Mouse (Mus musculus): Measurements from ENCODE around the gene Tspan4. TPM values are rescaled to one million over a fixed set of nuclear protein-coding genes. Genes with fewer than 3 reads are reported as not detected.
A peak's percentile ranks its signal among the peaks of the same experiment; 100 is the strongest.

Tspan4 gene
- polyA plus RNA-seq, 1 experiment from 2014 or later: 71.4 TPM

- Histone ChIP-seq H3K27ac (peak overlapping the region; percentile 59), H3K36me3 (peaks cover 14% of the 10 kb centered on the region), H3K9me3 (no peaks in the 10 kb centered on the region), H3K27me3 (peaks cover 47% of the 10 kb centered on the region), H3K4me1 (peaks cover 80% of the 10 kb centered on the region), H3K4me3 (no peak overlapping the region), H3K9ac (0 out of 2 replicates have a peak overlapping the region, but pooled peaks have one; percentile 17), H3K4me2 (peak overlapping the region; percentile 44)
- ATAC-seq (ENCODE audit: insufficient number of reproducible peaks, low FRiP score, low TSS enrichment, low read depth): no peak
- WGBS: 22% methylated on average over 10 of the region's 10 CpGs
Measured at GRCm38 (mm10) chr7:141465388-141466044, 9.5 kb upstream of the Tspan4 start.

- H3K9ac ChIP-seq: no peak overlapping the region
- H3K36me3 ChIP-seq: peaks cover 19% of the 10 kb centered on the region
- H3K27ac ChIP-seq: peak overlapping the region; percentile 59
- no peaks in the 10 kb centered on the region for H3K9me3 ChIP-seq
- peaks cover 77% of the 10 kb centered on the region for H3K4me1 ChIP-seq
- peaks cover 42% of the 10 kb centered on the region for H3K27me3 ChIP-seq
- H3K4me3 ChIP-seq: no peak overlapping the region
- 74% methylated on average over 7 of the region's 7 CpGs for WGBS
- 0 out of 2 replicates have a peak overlapping the region, but pooled peaks have one; percentile 44 for H3K4me2 ChIP-seq
- ATAC-seq (ENCODE audit: insufficient number of reproducible peaks, low FRiP score, low TSS enrichment, low read depth): no peak
Measured at GRCm38 (mm10) chr7:141466045-141466394, 9.0 kb upstream of the Tspan4 start.

- Histone ChIP-seq H3K9me3 (no peaks in the 10 kb centered on the region), H3K9ac (no peak overlapping the region), H3K4me2 (peak overlapping the region; percentile 75), H3K27ac (peak overlapping the region; percentile 90; the same call in 1 of the 2 replicates), H3K27me3 (peaks cover 37% of the 10 kb centered on the region), H3K36me3 (peaks cover 25% of the 10 kb centered on the region), H3K4me1 (peaks cover 72% of the 10 kb centered on the region), H3K4me3 (peak overlapping the region; percentile 73)
- WGBS: 50% methylated on average over 10 of the region's 10 CpGs
- no peak for ATAC-seq (ENCODE audit: insufficient number of reproducible peaks, low FRiP score, low TSS enrichment, low read depth)
Measured at GRCm38 (mm10) chr7:141466607-141467148, 8.4 kb upstream of the Tspan4 start.

GRCm38 (mm10) chr7:141467230-141468030 lies 7.6 kb upstream of the Tspan4 start, which contains the start of gene Cd151:
Cd151 (plus strand) TSS chr7:141467392.
- peak within 1 kb of the TSS; percentile 75 for H3K4me2 ChIP-seq
- peak within 1 kb of the TSS; percentile 73 for H3K4me3 ChIP-seq
- H3K9ac ChIP-seq: peak within 1 kb of the TSS; percentile 74
- peaks cover 29% of the 10 kb centered on the region for H3K27me3 ChIP-seq
- H3K36me3 ChIP-seq: peaks cover 31% of the 10 kb centered on the region
- H3K9me3 ChIP-seq: no peaks in the 10 kb centered on the region
- H3K27ac ChIP-seq: peak within 1 kb of the TSS; percentile 90
- under 1% methylated on average over 52 of the region's 52 CpGs for WGBS
- H3K4me1 ChIP-seq: peaks cover 65% of the 10 kb centered on the region
- peak; percentile 78 for ATAC-seq (ENCODE audit: insufficient number of reproducible peaks, low FRiP score, low TSS enrichment, low read depth)

- ATAC-seq (ENCODE audit: insufficient number of reproducible peaks, low FRiP score, low TSS enrichment, low read depth): no peak
- 13% methylated on average over 5 of the region's 5 CpGs for WGBS
- Histone ChIP-seq H3K9me3 (no peaks in the 10 kb centered on the region), H3K36me3 (peaks cover 36% of the 10 kb centered on the region), H3K4me3 (peak overlapping the region; percentile 73), H3K9ac (peak overlapping the region; percentile 74), H3K4me1 (peaks cover 64% of the 10 kb centered on the region), H3K27ac (peak overlapping the region; percentile 90), H3K4me2 (peak overlapping the region; percentile 75), H3K27me3 (peaks cover 23% of the 10 kb centered on the region)
Measured at GRCm38 (mm10) chr7:141468164-141468521, 6.9 kb upstream of the Tspan4 start.

- H3K4me1 ChIP-seq: peaks cover 65% of the 10 kb centered on the region
- ATAC-seq (ENCODE audit: insufficient number of reproducible peaks, low FRiP score, low TSS enrichment, low read depth): peak; percentile 31; the same call in 1 of the 2 replicates
Measured at GRCm38 (mm10) chr7:141468522-141469211, 6.4 kb upstream of the Tspan4 start.

GRCm38 (mm10) chr7:141469352-141469751 lies 5.7 kb upstream of the Tspan4 start:
- WGBS: 82% methylated on average over 6 of the region's 6 CpGs
- Histone ChIP-seq H3K36me3 (peaks cover 36% of the 10 kb centered on the region), H3K9ac (0 out of 2 replicates have a peak overlapping the region, but pooled peaks have one; percentile 3), H3K27ac (peak overlapping the region; percentile 90), H3K27me3 (peaks cover 11% of the 10 kb centered on the region), H3K4me3 (peak overlapping the region; percentile 73), H3K4me1 (peaks cover 65% of the 10 kb centered on the region), H3K9me3 (no peaks in the 10 kb centered on the region), H3K4me2 (peak overlapping the region; percentile 75)
- no peak for ATAC-seq (ENCODE audit: insufficient number of reproducible peaks, low FRiP score, low TSS enrichment, low read depth)

More at GRCm38 (mm10) chr7:141468522-141469211, 6.4 kb upstream of the Tspan4 start:
- H3K4me3 ChIP-seq: peak overlapping the region; percentile 73
- H3K27me3 ChIP-seq: peaks cover 18% of the 10 kb centered on the region
- 11% methylated on average over 8 of the region's 8 CpGs for WGBS
- H3K36me3 ChIP-seq: peaks cover 36% of the 10 kb centered on the region
- no peaks in the 10 kb centered on the region for H3K9me3 ChIP-seq
- peak overlapping the region; percentile 74 for H3K9ac ChIP-seq
- peak overlapping the region; percentile 90 for H3K27ac ChIP-seq
- peak overlapping the region; percentile 75 for H3K4me2 ChIP-seq

GRCm38 (mm10) chr7:141469901-141470636 lies 5.0 kb upstream of the Tspan4 start:
- ATAC-seq (ENCODE audit: insufficient number of reproducible peaks, low FRiP score, low TSS enrichment, low read depth): no peak
- Histone ChIP-seq H3K4me2 (no peak overlapping the region), H3K27me3 (peaks cover 4% of the 10 kb centered on the region; the same call in 1 of the 2 replicates), H3K36me3 (peaks cover 36% of the 10 kb centered on the region), H3K27ac (no peak overlapping the region), H3K4me1 (peaks cover 60% of the 10 kb centered on the region), H3K9ac (no peak overlapping the region), H3K4me3 (no peak overlapping the region), H3K9me3 (no peaks in the 10 kb centered on the region)
- WGBS: 88% methylated on average over 18 of the region's 18 CpGs

- no peaks in the 10 kb centered on the region for H3K9me3 ChIP-seq
- H3K9ac ChIP-seq: no peak overlapping the region
- H3K4me1 ChIP-seq: peaks cover 59% of the 10 kb centered on the region
- 92% methylated on average over 10 of the region's 10 CpGs for WGBS
- no peak overlapping the region for H3K27ac ChIP-seq
- no peak for ATAC-seq (ENCODE audit: insufficient number of reproducible peaks, low FRiP score, low TSS enrichment, low read depth)
- peaks cover 1% of the 10 kb centered on the region; the same call in 1 of the 2 replicates for H3K27me3 ChIP-seq
- H3K36me3 ChIP-seq: peaks cover 36% of the 10 kb centered on the region
- no peak overlapping the region for H3K4me3 ChIP-seq
- H3K4me2 ChIP-seq: no peak overlapping the region
Measured at GRCm38 (mm10) chr7:141470637-141470944, 4.4 kb upstream of the Tspan4 start.

GRCm38 (mm10) chr7:141471236-141471635 lies 3.8 kb upstream of the Tspan4 start:
- Histone ChIP-seq H3K36me3 (peaks cover 36% of the 10 kb centered on the region), H3K4me1 (peaks cover 60% of the 10 kb centered on the region)
- WGBS: 70% methylated on average over 1 of the region's 1 CpGs

GRCm38 (mm10) chr7:141472226-141472625 lies 2.8 kb upstream of the Tspan4 start:
- Histone ChIP-seq H3K4me2 (no peak overlapping the region), H3K27ac (no peak overlapping the region), H3K9me3 (no peaks in the 10 kb centered on the region), H3K9ac (no peak overlapping the region), H3K36me3 (peaks cover 36% of the 10 kb centered on the region), H3K4me1 (peaks cover 62% of the 10 kb centered on the region), H3K4me3 (no peak overlapping the region), H3K27me3 (no peaks in the 10 kb centered on the region)
- WGBS: 85% methylated on average over 6 of the region's 6 CpGs
- no peak for ATAC-seq (ENCODE audit: insufficient number of reproducible peaks, low FRiP score, low TSS enrichment, low read depth)

More at GRCm38 (mm10) chr7:141471236-141471635, 3.8 kb upstream of the Tspan4 start:
- no peaks in the 10 kb centered on the region for H3K27me3 ChIP-seq
- no peak overlapping the region for H3K4me2 ChIP-seq
- no peaks in the 10 kb centered on the region for H3K9me3 ChIP-seq
- no peak overlapping the region for H3K4me3 ChIP-seq
- H3K27ac ChIP-seq: no peak overlapping the region
- no peak overlapping the region for H3K9ac ChIP-seq
- ATAC-seq (ENCODE audit: insufficient number of reproducible peaks, low FRiP score, low TSS enrichment, low read depth): no peak

Measured in limb, embryonic 15.5 days (tissue).